Mouse (Mus musculus) CD4-positive, CD25-positive, alpha-beta regulatory T cell, adult 4 months (primary cell): ENCODE data around the gene Cdk18. TPM values are rescaled to one million over a fixed set of nuclear protein-coding genes. Genes with fewer than 3 reads are reported as not detected.

Experiments used
- ATAC-seq: one replicate; pipeline ENCODE4 v1.8.0; 2017
- polyA plus RNA-seq, 2 experiments: library from polyadenylated mRNA; unstranded; fragments of 100-300 nt; shearing (Covaris generic); gene quantifications; one replicate each; pipeline ENCODE4 v1.2.1; 2017

Gene Cdk18
- polyA plus RNA-seq, 2 experiments from 2014 or later: not detected

DNA sequence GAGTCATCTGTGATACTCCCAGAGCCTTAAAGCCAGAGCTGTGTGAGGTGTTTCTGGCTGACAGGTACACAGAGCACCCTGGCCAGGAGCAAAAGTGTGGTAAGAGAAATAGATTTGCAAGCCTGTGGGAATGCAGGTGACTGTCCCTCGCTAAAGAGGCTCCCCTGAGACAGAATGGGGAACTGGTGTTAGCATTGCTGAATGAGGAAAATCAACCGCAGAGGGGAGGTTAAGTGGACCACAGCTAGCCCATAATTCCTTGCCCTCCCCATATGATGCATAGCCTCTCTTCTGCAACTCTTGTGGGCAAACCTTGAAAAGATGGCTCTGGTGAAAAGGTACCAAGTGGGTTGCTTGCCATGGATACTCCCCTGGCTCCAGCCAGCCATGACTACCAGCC lies 9.9 kb upstream of the Cdk18 start:
- ATAC-seq: no peak

DNA sequence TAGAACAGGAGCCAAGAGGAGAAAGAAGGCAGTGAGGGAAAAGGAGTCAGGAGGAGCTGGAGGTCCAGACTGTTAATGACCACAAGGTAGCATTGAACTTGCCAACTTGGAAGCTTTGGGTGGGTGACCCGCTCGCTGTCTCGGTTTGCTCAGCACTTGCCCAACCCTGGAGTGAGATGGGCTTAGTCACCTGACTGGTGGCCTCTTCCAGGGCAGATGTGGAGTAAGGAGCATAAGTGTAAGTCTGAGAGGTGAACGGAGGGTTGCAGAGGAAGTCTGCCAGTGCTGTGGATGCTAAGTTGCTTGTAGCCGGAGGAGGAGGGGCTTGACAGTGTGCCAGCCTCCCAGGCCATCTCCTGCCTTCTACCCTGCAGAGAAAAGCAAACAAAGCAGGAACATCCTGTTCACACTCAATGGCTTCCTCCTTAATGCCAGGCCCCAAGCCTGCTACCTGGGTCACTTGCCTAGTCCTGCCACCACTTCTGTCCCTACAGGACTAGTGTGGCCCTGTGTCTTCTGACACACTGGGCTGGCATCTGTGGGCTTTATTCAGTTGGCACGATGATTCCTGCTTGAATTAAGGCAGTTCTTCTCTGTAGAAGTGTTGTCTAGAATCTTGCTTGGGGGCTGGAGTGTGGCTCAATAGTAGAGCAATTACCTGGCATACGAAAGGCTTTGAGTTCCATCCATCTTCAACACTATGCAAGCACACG lies 6.6 kb upstream of the Cdk18 start:
- no peak for ATAC-seq

DNA sequence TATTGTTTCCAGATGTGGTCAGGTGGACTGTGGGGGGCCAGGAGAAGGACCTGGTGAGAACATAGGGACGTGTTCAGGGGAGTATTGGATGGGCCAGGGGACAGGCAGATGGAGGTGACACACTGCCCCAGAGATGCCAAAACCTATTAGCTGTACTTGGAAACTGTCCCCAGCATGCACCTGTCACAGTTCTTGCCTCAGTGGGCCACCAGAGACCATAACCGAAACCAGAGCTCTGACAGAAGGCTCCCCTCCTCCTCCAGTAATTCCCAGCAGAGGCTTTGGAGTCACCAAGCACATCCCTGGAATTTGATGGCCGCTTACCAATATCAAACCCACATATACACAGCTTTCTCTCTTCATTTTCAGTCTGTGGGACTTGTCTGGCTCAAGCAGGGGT lies 5.4 kb upstream of the Cdk18 start:
- no peak for ATAC-seq

DNA sequence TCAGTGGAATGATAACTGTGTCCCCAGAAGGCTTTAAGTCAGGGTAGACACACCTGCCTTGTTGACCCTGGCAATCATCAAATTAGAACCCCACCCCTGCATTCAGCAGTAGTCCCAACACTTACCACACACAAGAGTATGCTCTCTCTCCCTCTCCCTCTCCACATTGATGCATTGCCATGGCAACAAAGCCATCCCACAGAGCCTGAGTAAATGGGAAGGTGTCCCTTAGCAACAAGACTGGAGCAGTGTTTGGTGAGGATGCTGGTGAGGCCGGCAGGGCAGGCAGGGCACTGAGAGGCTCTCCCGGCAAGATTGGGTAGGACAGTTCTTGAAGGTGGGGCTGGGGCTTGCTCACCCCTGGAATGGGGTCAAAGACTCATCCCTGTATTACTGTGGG lies 4.7 kb upstream of the Cdk18 start:
- no peak for ATAC-seq

DNA sequence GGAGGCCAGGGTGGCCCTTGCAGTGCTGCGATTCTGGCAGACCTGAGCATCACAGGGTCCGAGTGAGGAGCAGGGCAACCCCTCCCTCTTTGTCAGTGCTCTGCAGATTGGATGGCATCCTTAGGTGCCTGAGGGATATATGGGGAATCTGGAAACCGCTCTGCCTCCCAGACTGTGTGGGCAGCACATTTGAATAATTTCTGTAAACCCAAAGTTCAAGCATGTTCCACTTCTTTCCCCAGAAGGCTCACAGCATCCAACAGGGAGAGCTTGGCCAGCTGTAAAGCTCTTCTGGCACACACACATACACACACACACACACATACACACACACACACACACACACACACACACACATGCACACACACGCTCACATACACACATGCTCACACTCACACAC lies 4.2 kb upstream of the Cdk18 start:
- no peak for ATAC-seq

DNA sequence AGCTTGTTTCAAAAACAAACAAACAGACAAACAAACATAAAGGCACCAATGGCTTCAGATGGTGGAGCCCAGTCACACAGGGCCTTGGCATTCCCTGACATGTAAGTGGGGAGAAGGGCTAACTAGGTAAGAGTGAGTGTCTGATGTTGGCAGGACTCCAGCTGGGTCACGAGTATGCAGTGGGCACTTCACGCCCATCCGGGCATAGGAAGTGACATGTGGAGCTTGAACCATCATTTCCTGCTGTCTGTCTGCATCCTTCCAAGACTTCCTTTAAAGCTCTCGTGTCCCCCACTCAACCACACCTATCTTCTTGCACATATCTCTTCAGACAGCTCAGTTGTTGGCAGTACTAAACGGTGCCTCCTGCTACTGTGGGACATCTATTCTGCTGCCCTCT lies 3.6 kb upstream of the Cdk18 start:
- ATAC-seq: no peak

DNA sequence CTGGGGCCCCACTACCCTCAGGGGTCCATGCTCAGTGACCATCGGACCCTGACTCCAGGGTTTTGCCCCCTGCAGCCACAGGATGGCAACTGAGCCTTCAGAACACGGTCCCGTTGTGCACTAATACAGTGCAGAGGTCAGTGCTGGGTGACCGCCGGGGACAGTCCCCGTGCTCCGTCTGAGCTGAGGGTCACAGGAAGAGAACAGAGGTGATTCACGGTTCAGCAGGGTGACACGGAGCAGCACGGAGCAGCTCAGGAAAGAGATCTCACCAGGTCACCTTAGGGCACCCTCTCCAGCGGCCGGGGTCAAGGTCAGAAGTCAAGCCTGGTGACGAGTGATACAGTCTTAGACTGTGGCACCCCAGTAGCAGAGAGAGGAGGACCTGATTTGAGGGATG lies 2.3 kb upstream of the Cdk18 start:
- ATAC-seq: no peak

DNA sequence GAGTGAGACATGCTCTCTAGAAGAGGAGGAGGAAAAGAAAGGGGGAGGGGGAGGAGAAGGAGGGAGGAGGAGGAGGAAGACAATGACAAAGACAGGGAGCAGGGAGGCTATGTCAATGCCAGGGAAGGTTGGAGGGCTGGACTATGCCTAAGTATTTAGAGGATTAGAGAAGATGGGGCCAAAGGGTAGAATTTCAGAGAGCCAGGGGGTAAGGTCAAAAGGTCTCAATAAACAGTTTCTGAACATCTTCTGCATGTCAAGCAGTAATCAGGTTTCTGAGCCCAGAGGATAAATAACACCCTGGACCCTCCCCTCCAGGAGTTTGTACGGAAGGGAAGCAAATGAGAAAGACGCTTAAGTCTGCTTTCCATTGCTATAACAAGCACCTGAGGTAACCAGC lies 1.7 kb upstream of the Cdk18 start:
- ATAC-seq: no peak

DNA sequence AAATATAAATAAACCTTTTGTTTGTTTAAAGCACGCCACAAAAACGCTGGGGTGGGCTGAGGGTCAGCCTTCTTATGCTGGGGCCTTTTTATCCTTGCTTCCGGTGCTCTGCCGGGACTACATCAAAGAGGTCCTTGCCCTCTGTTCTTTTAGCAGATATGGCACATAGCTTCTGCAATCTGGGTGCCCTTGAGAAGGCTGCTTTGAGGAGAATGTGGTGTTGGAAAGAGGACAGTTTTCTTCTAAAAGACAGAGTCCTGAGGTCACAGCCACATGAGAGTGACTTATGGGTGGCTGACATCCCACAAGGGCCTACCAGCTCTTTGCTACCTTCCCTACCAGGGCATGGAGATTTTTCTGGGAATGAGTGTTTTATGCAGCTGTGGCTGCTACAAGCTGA lies 1.1 kb upstream of the Cdk18 start:
- no peak for ATAC-seq

DNA sequence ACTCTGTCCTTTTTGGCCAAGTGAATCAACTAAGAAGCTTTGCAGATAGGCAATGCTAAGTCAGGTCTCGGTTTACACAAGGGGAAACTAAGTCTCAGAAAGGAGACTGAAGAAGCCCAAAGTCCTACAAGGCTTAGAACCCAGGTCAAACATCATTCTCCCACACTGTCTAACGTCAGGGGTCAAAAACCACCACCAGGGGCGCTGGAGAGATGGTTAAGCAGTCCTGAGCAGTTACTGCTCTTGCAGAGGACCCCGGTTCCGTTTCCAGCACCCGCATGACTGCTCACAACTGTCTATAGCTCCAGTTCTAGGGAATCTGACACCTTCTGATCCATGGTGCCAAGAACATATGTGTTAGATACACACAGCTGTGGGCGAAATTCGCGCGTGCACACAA lies 687 bp upstream of the Cdk18 start:
- no peak for ATAC-seq

DNA sequence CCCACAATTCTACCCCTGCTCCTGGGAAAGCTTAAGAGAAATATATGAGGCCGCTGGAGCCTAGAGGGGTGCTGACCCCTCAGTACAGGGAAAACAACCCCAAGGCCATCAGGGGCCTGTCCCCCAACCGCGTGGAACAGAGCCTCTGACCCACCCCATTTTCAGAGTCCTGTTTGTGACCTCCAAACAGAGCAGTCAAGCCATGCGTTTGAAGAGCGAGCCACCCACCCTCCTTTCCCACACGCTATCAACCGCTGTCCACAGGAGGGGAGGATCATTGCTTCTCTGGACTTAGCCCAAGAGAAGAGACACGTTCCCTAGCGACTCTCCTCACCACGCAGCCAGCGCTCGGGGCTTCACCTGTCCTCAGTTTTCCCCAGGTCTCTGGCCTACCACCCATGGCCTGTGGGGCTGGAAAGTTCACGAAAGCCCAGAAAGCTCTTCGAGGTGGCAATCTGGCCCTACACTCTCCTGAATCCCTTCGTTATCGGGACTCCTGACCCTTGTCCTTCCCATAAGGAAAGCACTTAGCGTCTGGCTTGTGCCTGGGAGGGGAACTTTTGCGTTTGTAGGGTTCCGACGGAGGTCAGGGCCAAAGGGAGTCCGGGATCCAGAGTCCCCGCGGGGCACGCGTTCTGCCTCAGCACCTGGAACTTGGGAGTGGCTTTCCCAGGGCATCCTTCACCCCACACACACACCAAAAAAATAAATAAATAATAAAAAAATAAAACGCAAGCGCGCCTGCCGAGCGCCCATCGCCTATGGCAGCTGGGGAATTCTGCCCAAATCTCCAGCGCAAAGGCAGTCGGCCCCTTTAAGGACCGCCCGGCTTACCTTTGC lies 688 bp downstream of the Cdk18 start:
- ATAC-seq: no peak

DNA sequence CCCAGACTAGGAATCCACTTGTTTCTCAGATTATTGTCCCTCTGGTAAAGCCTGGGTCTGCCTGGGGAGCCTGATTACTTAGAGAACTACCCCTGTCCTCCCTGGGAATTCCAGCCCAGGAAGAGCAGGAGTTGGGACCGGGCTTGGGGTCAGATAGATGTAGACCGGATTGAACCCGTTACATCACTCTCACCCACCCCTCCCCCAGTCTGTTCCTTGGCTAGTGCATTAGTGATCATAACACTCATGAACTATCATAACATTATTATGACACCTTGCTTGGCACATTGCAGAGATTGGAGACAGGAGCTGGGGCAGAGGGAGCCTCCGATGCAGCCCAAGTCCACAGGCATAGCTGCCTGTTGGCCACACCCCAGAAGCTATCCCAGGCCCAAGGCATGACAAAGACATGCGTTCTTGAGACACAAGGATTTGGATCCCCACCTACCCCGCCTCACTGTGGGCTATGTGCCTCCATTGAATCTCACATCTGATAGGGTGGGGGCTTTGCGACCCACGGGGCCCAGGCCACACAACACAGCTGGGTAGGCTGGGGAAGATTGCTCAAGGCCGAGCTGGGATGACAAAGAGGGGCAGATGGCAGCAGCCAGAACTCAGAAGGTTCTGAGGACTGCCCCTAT lies 1.4 kb downstream of the Cdk18 start:
- ATAC-seq: no peak

DNA sequence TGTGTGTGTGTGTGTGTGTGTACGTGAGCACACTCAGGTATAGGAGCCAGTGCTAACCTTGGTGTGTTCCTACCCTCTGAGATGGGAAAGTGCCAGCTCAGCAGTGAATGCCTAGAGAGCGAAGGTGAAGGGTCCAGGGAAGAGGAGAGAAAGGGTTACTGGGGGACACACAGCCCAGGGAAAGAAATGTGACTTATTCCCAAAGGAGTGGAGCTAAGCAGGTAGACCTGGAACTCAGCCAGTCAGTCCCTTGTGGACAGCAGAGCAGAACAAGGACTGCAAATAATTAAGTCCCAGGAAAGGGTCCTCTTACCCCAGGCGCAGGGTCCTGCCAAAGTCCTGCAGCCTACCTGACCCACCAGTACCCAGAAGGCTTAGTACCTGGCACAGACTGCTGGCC lies 2.6 kb downstream of the Cdk18 start:
- no peak for ATAC-seq

DNA sequence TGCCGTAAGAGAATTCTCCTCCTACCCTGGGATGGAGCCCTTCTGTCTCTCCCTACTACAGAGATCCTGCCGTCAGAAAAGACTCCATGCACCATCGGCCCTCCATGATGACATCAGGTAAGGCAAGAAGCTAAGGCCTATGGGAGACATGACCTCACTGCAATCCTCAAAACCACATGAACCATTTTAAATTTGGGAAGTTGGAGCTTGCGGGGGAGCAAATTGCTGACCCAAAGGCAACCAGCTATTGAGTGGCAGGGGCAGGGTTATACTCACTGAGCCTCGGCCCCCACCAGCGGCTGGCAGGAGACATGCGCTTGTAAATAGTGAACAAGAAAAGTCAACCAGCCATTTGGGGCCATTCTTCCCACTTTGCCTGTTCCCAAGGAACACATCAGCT lies 3.9 kb downstream of the Cdk18 start:
- ATAC-seq: no peak

DNA sequence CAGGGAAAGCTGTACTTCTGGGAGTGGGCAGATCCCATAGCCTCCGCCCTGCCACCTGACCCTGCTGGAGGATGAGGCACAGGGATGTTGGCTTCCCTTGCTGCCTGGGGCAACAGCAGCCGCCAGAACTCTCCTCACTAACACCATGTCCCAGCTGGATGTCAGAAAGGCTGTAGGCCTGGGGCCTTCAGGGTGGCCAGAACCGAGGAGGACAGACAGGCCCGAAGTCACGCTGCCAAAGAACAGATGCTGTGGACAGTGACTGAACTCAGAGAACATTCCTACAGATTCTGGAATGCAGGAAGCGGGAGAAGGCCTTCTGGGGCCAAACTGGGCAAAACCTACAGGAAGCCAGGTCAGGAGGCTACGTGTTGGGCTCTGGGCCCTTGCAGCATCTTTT lies 11.2 kb downstream of the Cdk18 start:
- ATAC-seq: no peak

DNA sequence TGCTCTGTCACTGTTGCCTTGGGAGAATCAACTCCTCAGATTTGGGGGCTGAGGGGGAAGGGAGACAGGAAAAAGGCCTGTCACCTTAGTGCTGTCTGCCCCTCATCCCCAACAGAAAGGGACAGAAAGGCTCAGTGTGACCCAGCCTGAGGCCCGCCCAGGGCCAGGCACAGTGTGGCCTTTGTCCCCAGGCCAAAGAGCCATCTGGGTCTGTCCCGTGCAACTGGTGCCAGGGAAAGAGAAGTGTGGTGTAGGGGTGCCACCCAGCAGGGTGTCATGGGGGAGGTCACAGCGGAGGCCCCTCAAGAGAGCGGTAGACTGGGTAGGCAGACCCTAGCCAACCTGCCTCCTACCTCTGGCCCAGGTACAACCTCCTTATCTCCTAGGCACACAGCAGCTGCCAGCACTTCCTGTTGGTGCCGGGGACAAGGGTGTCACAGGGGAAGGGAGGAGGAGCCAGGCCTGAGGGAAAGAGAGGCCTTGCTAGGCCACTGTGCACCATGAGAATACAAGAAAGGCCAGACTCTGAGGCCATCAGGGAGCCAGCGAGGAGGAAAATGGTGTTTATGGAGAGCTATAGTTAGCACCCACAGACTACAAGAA lies 13.6 kb downstream of the Cdk18 start:
- peak; percentile 59 for ATAC-seq

DNA sequence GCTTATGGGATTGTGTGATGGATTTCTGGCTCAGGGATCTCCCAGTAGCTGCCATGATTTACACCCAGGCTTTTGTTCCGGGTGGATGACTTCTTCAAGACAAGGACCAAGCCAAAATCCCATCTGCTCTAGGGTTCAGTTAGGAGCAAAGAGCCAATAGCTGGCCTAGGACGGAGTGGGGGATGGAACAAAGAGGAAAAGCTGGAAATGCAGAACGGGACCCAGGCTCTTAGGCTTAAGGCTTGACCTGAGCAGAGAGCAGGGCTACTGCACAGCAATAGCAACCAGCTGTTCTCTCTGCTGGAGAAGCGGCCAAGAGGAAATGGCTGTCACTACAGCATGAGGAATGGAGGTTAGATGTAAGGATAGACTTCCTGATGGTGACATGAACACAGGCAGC lies 14.2 kb downstream of the Cdk18 start:
- ATAC-seq: no peak

DNA sequence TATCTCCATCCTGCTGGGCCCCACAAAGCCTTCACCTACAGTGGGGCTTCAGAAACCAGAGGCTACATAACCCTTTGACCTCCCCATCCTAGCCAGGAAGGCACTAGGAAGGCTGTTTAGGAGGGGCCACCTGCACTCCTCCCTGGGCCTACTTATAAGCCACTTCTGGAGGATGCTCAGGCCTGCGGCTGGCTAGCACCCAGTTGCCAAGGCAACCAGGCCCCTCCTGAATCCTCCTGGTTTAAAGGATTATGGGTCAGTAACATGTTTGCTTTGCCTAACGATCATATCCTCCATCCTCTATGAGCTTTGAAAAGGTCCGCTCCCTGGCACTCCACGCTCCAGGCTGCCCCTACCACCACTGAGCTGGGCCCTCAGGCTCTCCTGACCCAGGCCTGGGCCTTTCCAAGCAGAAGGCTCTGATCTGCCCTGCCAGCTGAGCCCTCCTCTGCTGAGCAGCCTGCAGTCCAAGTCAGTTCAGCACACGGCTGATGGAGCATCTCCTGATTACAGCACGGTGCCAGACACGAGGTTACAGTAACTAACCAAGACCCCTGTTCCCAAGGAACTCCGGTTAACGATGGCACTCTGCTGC lies 16.0 kb downstream of the Cdk18 start:
- ATAC-seq: no peak

DNA sequence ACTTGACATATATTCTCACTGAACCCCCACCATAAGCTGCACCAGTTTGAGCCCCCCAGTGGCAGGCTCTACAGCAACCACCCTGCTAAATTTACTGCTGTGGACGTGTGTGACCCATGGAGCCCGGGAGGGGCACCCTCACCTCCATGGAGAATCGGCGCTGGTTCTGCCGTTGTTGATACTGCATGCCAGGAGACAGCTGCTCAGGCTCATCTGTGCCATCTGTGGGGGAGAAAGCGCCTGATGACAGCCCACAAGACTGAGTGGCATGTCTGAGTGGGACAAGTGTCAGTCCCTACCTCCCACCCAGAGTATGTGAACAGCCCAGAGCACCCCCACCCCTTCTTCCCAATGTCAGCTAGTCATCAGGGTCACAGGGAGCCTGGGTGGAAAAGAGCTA lies 17.6 kb downstream of the Cdk18 start:
- no peak for ATAC-seq

DNA sequence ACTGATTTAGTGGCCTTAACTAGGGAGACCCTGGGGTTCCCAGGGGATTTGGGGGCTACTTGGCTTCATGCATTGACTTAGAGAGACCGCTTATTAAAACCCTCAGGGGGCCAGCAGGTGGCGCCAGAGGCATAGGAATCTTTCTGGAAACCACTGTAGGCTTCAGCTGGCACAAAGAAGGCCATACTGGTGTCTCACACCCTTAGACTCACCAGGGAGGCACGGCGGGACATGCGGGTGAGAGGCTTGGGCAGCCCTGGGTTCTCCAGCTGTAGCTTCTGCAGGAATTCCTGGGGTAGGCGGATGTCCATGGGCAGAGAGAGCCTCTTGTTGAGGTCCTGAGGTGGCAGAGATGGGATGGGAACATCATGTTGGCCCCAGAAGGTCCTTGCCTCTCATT lies 18.2 kb downstream of the Cdk18 start:
- ATAC-seq: peak; percentile 56

DNA sequence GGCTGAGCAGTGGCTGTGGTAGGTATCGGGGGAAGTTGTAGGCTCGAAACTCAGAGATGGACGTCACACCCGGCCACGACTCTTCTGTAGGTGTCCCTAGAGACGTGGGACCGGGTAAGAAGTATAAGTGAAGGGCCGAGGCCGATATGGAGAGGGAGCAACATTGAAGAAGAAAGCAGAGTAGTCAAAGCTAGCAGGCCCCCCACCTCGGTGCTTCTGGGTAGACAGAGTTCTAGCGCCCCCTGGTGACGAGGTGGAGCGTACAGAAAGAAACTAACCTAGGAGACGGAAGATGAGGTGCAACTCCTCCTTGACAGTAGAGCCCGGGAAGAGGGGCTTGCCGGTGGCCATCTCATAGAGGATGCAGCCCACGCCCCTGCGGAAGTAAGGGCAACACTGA lies 22.9 kb downstream of the Cdk18 start:
- ATAC-seq: no peak

DNA sequence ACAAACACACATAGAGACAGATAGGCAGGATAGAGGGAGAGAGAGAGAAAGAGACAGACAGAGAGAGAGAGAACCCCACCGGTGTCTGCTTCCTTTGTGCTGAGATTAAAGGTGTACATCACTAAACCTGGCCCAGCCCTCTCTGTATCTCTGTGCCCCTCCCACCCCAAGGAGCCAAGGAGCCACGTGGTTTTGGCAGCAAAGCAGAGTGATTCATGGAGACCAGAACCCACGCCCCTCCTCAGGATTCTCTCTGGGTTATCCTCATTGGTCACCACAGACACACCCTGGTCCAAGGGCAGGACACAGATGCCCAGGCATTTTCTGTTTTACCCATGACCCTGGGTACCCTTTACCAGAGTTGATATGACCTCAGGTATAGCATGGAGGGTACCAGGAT lies 26.4 kb downstream of the Cdk18 start:
- ATAC-seq: no peak

DNA sequence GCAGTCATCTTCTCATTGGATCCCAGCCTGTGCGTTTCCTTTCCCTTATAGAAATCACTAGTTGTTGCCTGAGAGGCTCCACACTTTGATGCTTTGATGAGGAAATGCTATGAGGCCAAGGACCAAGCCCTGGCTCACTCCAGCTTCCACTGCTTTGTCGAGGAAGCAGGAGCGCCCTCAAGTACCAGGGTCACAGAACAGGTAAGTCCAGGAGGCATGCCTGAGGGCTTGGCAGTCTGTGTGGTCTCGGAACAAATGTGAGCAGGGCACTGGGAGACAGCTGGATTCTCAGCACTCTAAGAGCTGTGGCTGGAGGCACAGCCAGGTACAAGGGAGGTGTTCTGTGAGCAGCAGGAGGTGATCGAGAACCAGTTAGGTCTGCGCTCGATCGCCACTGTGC lies 27.1 kb downstream of the Cdk18 start:
- no peak for ATAC-seq
